Mouse (Mus musculus) brain, adult 10 weeks (tissue): ENCODE measurements around the gene Defb13. TPM values are rescaled to one million over a fixed set of nuclear protein-coding genes. Genes with fewer than 3 reads are reported as not detected.

Experiments used
- polyA plus RNA-seq: library from polyadenylated mRNA; stranded (reverse); fragments of 350-450 nt; fragmentation: Illumina TruSeq; extraction: RNeasy Lipid Tissue Mini Kit (QIAGEN cat#74804); gene quantifications from one replicate; pipeline ENCODE4 v1.2.3, GENCODE M21; 2015; ENCODE audit warnings: low read depth, low replicate concordance

Defb13 gene
- polyA plus RNA-seq = not detected

GRCm38 (mm10) chr8:21946462-21946861 lies at the start of gene Defb13:
Gene Defb13, plus strand, starts transcription at chr8:21946762.

DNA sequence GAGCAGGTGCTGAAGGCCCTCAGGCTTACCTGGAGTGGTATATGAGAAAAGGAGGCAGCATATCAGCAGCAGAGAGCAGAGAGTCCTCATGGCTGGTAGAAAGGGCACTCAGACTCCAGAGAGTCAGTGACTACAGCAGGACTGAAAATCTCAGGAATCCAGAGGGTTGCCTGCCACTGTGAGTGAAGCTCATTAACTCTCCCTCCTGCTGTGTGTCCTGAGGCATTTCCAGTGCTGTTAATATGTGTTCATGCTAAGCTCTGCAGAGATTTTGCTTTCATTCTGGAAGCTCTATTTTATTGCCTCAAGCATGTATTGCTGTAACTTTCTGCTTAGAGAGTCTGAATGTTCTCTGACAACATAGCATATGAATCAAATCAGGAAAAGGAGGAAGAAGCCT lies 40.3 kb upstream of the Defb13 start, which contains the start of gene Defb11:
TSS of gene Defb11 (minus strand) at position 123 of the 400 bp plus-strand sequence.

DNA sequence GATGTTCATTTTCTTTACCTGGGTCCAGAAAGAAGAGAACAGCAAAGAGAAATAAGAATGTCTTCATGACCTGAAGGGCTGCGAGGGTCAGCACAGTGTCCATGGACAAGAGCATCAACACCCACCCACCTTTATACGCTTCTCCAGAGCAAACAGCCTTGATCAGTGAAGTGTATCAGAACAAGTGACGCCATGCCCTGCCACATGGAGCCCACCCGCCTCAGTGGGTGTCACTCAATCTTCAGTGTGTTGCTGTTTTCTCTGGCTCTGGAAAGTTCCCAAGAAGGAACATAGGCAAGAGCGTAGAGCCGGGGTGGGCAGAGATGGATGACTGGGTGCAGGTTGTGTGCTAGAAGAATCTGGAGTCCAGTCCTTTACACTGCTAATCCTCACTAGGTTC lies 14.0 kb upstream of the Defb13 start, which contains the start of gene Defb15:
TSS of gene Defb15 (minus strand) at position 101 of the 400 bp plus-strand sequence.

DNA sequence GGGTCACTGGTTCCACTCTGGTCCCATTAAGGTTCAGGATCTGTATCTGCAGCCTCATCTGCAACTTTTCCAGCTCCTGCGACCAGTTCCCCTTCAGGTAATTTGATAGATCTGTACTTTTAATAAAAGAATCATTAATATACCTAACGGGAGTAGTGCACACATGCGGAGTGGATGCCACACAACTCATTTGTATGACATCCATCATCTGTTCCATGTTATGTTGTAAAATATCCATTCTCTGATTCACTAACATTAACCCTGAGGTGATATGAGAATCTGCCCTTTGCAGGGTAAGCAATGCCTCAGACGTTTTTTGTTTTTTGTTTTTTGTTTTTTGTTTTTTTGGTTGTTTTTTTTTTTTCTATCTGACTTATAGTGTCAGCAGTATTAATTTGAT lies 8.5 kb upstream of the Defb13 start, which contains the start of gene Defb35:
TSS of gene Defb35 (plus strand) at position 301 of the 400 bp plus-strand sequence.

GRCm38 (mm10) chr8:21958414-21958813 lies 11.9 kb downstream of the Defb13 start, which contains the start of gene Fam90a1a:
Gene Fam90a1a, plus strand, starts transcription at chr8:21958714.

DNA sequence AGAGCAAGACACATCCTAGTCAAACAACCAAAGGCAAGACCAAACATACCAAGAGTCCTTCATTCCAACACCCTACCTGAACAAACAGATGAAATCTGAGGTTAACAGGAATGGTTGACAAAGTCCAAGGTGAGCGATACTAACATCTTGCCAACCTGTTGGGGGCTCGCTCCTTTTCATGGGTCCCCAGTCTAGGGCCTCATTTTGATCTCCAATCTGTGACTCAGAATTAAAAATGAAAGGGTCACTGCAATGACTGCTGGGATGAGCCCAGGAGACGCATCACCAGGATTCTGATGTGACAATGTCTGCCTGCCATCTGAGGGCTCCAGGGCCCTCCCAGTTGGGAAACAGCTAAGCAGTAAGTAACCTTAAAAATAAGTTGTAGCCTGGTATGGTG lies 22.9 kb downstream of the Defb13 start, which contains the start of gene Ccdc70:
TSS of gene Ccdc70 (plus strand) at position 301 of the 400 bp plus-strand sequence.

Other genes with a start within 250 kb of the Defb13 start
- not detected for gene AY761184, start 243.1 kb upstream of the Defb13 start, polyA plus RNA-seq
- not detected for gene Defa24, start 212.3 kb upstream of the Defb13 start, polyA plus RNA-seq
- gene Defb50, start 123.2 kb upstream of the Defb13 start, polyA plus RNA-seq = not detected
- not detected for gene Defb2, start 106.8 kb upstream of the Defb13 start, polyA plus RNA-seq
- not detected for gene Defb10, start 87.9 kb upstream of the Defb13 start, polyA plus RNA-seq
- not detected for gene Defb9, start 61.3 kb upstream of the Defb13 start, polyA plus RNA-seq
- gene Defb11, start 40.4 kb upstream of the Defb13 start, polyA plus RNA-seq = 3.0 TPM
- gene Defb15, start 14.1 kb upstream of the Defb13 start, polyA plus RNA-seq = not detected
- not detected for gene Defb35, start 8.4 kb upstream of the Defb13 start, polyA plus RNA-seq
- not detected for gene Fam90a1a, start 12.0 kb downstream of the Defb13 start, polyA plus RNA-seq
- gene Ccdc70, start 23.0 kb downstream of the Defb13 start, polyA plus RNA-seq = not detected
- 1.2 TPM for gene Atp7b, start 113.5 kb downstream of the Defb13 start, polyA plus RNA-seq
- gene Alg11, start 114.0 kb downstream of the Defb13 start, polyA plus RNA-seq = 27.2 TPM
- gene Nek5, start 178.3 kb downstream of the Defb13 start, polyA plus RNA-seq = 0.58 TPM
- 2.5 TPM for gene Nek3, start 219.7 kb downstream of the Defb13 start, polyA plus RNA-seq
- 1.5 TPM for gene Ckap2, start 239.1 kb downstream of the Defb13 start, polyA plus RNA-seq
- gene Vps36, start 246.0 kb downstream of the Defb13 start, polyA plus RNA-seq = 18.4 TPM